Mouse (Mus musculus) CD4-positive, CD25-positive, alpha-beta regulatory T cell, adult 4 months (primary cell): ENCODE results near the gene Cdh22. TPM values are rescaled to one million over a fixed set of nuclear protein-coding genes. Genes with fewer than 3 reads are reported as not detected.

ENCODE experiments used
- ATAC-seq: one replicate; pipeline ENCODE4 v1.8.0; 2017
- polyA plus RNA-seq, 2 experiments: library from polyadenylated mRNA; unstranded; fragments of 100-300 nt; shearing (Covaris generic); gene quantifications; one replicate each; pipeline ENCODE4 v1.2.1; 2017

Cdh22 gene
- polyA plus RNA-seq, 2 experiments from 2014 or later, result not detected

DNA sequence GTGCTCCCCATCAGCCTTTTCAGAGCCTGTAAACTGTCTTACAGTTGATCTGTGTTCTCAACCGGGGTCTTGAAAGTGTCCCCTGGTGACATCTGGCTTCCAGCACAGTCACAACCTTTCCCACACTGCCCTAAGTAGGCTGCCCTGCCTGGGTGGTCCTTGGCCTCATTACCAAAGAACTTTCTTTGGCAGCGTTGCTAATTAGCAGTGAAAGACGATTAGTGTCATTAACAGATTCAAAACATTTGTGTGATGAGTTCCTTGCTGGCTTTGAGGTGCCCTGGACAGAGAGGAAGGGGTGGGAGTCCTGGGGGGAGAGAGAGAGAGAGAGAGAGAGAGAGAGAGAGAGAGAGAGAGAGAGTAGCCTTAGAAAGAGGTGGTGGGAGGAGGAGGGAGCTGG, 14.3 kb upstream of the Cdh22 start:
- ATAC-seq, result no peak

- ATAC-seq, result no peak
These were observed 11.7 kb upstream of the Cdh22 start for GRCm38 (mm10) chr2:165246349-165246748.

GRCm38 (mm10) chr2:165243122-165243720, 8.6 kb upstream of the Cdh22 start:
- ATAC-seq, result no peak

- no peak for ATAC-seq
These were observed 7.9 kb upstream of the Cdh22 start for GRCm38 (mm10) chr2:165242575-165242974.

- no peak for ATAC-seq
These were observed 7.1 kb upstream of the Cdh22 start for GRCm38 (mm10) chr2:165241786-165242185.

- ATAC-seq, result no peak
These were observed 5.7 kb upstream of the Cdh22 start for GRCm38 (mm10) chr2:165240371-165240770.

DNA sequence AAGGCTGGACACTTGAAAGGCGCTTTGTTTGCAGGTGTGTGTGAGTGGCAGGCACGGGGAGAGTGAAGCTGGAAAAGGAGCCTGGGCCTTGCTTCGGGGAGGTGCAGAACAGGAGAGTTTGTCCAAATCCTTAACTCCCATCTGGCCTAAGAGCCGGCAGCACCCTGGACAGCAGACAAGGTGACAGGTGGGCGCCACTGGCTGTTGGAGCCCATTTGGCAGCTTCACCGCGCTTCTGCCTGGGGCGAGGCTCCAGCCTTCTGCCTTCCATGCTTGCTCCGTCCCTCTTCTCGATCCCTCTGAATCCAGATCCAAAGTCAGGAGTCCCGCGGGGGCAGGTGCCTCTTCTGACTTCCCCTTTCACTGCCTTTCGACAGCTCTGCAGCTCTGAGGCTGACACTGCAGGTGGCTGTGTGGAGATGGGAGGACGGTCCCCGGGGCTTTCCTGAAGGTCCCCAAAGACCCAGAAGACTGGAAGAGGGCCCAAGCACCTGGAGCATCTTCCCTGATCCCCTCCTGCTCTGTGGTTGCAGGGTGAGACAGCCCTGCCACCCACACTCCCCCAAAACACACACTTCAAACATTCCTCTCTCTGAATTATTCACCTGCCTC, 5.0 kb upstream of the Cdh22 start:
- no peak for ATAC-seq

DNA sequence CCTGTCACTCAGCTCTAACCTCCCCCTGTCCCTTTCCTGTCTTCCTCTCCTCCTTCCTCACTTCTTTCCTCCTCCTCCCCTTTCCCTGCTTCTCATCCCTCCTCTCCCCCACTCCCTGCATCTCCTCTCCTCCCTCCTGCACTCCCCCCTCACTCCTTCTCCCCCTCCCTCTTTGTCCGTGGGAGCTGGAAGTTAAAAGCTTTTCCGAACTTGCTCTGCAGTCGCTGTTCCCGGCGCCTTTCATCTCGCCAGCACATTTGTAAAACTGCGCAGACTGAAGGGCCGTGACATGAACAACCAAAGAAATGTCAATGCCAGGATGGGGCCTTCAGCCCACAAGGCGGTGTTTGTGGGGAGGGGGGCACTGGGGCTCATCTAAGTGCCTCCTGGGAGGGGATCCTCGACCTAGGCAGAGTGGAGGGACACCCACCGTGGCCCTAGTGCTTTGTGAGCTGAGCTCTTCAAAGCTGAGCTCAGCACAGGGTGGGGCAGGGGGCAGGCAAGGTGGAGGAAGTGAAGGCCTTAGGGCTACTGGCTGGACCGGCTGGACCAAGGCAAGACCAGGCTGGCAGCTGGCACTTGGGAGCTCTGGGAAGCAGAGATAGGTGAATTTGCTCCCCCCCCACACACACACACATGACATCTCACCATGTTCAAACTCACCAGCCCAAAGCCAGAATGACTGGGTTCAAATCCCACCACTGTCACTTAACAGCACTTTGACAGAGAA, 3.9 kb upstream of the Cdh22 start:
- no peak for ATAC-seq

DNA sequence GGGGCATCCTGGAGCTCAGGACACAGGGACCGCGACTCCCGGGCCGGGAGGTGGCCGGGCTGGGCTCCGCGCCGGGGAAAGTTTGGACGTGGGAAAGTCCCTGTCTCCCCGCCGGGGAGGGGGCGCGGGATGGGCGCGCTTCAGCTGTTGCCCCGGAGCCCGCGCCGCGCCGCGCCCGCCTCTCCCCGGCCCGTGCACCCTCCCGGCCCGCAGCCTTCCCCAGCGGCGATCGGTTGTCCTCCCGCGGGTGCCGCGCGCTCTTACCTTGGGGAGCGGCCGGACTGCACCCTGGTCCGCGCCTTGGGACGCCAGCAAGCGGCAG, 401 bp downstream of the Cdh22 start:
- no peak for ATAC-seq

DNA sequence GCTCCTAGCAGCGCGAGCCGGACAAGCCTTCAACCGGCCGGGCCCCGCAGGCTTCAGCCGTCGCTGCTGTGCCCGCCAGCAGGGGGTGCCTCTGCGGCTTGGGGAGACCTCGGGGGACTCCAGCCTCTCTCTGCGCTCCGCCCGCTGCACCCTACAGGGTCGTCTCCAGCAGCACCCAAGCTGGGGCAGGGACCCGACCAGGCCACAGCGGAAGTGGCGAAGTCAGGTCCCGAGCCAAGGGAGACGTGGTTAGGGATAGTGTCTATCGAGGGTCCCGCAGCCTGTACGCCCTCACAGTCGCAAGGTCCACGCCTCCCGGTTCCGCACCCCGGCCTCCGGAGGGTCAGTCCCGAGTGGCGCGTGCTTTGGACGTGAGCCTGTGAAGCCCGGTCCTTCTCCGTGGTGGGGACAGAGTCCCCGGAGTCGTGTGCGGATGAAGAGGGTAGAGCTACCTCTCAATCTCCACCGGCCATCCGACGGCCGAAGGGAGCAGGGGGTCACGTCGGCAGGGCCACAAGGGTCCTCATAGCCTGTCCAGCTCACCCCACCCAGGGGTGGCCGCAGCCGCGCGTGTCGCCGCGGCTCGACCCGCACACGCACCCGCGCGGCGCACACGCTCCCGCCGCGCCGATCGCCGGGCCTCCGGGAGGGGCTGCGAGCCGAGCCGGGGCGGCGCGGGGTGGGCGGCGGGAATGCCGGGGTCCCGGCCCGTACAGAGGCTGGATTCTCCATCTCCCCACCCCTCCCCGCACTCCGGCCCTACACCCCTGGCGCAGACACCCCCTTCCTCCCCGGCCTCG, 962 bp downstream of the Cdh22 start:
- no peak for ATAC-seq

DNA sequence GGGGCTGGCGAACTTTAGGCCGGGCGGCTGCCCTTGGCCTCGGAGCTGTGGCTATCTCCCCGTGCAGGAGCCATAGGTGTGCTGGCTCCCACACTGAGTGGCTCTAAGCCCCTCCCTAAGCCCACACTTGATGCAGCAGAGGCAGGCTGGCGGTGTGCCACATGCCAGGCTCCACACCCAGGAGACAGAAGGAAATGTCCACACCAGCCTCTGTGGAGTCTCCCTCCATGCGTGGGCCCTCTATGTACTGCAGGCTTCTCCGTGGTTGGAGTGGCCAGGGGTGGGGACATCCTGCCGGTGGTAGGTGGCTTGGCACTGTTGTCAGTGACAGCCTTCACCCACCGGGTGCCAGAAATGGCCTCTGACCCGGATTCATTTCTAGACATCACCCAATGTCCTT, 5.6 kb downstream of the Cdh22 start:
- no peak for ATAC-seq

DNA sequence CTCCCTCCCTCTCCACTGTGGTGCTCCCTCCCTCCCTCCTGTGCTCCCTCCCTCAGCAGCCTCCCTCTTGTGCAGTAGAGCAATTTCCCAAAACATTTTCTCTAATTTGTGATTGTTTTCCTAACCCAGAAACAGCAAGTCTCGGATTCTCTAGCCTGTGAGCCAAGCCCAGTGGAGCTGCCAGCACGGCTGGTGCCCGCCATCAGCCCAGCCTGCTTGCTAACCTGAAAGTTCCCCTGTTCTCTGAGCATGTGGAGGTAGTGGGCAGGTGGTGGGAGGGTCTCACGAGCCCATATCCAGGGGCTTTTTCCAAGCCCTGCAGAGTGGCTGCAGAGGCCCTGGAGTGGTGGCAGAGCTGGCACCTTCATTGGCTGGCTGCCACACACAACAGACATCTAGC, 10.8 kb downstream of the Cdh22 start:
- ATAC-seq, result no peak

- no peak for ATAC-seq
These were observed 12.7 kb downstream of the Cdh22 start for GRCm38 (mm10) chr2:165221952-165222351.

GRCm38 (mm10) chr2:165220347-165220945, 14.2 kb downstream of the Cdh22 start:
- no peak for ATAC-seq

DNA sequence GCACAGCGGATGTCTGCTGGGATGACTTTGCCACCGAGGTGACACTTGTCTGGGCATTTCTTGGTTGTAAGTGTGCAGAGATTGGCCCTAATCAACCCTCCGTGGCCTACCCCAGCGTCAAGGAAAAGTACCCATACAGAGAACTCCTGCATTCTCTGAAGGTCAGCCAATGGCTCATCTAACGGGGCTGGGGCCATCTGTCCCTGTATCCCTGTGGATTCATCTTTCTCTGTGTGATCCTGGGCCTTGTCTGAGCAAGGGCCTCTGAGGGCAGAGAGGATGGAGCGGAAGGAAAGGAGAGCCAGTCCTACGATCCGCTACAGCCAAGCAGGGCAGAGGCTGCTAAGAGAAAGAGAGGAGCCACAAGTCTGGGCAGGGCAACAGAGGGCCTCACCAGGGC, 15.7 kb downstream of the Cdh22 start:
- no peak for ATAC-seq

- ATAC-seq, result no peak
These were observed 17.1 kb downstream of the Cdh22 start for GRCm38 (mm10) chr2:165217361-165218149.

GRCm38 (mm10) chr2:165215103-165215951, 19.3 kb downstream of the Cdh22 start:
- ATAC-seq, result no peak

GRCm38 (mm10) chr2:165211426-165212079, 23.1 kb downstream of the Cdh22 start:
- ATAC-seq, result no peak

GRCm38 (mm10) chr2:165210948-165211347, 23.7 kb downstream of the Cdh22 start:
- ATAC-seq, result no peak

DNA sequence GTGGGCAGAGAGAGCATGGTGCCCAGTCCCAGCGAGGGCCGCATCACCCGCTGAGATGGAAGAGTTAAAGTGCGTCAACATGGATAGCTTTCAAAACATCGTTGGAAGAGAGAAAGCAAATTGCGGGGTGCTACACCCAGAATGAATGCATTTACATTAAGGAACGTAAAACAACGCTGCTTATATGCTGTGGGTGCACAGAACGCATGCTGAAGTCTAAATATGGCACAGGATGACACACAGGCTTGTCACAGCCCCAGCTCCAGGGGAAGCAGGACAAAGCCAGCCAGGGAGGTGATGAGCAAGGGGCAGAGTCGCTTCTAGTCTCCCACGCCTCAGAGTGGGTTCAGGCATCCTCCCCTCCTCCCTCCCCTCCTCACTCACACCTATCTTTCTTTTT, 27.0 kb downstream of the Cdh22 start:
- ATAC-seq, result no peak

DNA sequence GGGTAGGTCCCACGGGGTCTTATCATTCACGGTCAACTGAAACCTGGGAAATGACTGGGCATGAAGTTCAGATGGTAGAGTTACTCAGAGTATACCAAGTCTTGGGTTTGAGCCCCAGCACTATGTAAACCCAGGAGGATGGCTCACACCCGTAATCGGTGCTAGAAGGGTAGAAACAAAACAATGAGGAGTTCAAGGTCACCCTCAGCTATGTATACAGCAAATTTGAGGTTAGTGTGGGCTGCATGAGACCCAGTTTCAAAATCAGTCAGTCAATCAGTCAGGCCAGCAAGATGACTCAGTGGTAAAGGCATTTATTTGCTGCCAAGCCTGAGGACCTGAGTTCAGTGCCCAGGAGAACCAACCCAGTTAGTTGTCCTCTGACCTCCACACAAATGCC, 27.6 kb downstream of the Cdh22 start:
- ATAC-seq, result no peak
